Mouse (Mus musculus): ENCODE results near the gene Dcakd. TPM values are rescaled to one million over a fixed set of nuclear protein-coding genes. Genes with fewer than 3 reads are reported as not detected.

Gene Dcakd
- polyA plus RNA-seq, 1 experiment from 2014 or later, result 182 TPM

DNA sequence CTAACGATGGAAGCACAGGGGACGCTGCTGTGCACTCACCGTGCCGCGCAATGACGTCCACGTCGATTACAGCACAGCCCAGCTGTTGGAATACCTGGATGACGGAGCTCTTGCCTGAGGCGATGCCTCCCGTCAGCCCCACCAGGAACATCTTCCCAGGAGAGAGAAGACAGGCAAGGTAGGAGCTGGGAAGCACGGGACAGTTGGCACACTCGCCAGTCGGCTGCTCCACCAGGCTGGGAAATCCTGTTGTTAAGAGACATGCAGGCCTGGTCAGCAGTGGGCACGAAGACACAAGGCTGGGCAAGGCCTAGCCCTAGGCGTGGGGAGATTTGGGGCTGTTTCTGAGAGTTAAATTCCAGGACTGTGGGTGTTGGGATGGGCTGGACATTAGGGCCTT lies 28.0 kb downstream of the Dcakd start:
- Histone ChIP-seq H3K9me3 (replicated peaks) (no peaks in the 10 kb centered on the region), H3K27ac (no peak overlapping the region), H3K27me3 (no peaks in the 10 kb centered on the region), H3K4me3 (no peak overlapping the region), H3K4me1 (peaks cover 12% of the 10 kb centered on the region; the same call in 1 of the 2 replicates), H3K9ac (no peak overlapping the region), H3K4me2 (no peak overlapping the region), H3K36me3 (ENCODE audit: poor library complexity, severe bottlenecking) (peaks cover 63% of the 10 kb centered on the region)
- 91% methylated on average over 16 of the region's 16 CpGs for WGBS
- ATAC-seq, result no peak

DNA sequence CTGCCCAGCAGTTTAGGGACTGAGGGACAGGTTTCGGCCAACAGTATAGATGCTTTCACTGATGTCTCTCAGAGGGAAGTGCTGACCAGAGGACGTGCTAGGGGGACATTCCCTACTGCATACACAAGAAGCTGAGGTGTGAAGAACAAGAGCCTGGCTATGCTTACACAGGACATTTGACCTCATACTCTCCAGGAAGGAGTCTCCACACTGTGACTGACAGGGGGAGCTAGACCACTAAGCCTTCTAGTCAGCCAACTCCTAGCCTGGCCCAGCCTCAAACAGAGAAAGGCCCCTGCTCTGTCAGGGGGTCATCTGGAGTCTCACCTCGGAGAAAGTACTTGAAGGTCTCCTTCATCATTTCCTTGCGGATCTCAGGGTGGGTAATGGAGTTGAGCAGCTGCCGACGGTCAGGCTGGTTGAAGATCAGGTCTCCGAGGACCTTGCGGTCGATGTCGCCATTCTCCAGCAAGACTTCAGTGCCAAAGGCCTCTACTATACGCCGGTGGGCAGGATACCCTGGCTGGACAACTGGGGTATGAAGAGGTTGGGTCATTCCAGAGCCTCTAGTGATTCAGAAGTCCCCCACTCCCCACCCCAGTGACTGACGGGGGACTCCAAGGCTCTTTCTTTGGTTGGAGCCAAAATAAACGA lies 28.7 kb downstream of the Dcakd start:
- no peak overlapping the region for H3K9ac ChIP-seq
- ATAC-seq, result no peak

DNA sequence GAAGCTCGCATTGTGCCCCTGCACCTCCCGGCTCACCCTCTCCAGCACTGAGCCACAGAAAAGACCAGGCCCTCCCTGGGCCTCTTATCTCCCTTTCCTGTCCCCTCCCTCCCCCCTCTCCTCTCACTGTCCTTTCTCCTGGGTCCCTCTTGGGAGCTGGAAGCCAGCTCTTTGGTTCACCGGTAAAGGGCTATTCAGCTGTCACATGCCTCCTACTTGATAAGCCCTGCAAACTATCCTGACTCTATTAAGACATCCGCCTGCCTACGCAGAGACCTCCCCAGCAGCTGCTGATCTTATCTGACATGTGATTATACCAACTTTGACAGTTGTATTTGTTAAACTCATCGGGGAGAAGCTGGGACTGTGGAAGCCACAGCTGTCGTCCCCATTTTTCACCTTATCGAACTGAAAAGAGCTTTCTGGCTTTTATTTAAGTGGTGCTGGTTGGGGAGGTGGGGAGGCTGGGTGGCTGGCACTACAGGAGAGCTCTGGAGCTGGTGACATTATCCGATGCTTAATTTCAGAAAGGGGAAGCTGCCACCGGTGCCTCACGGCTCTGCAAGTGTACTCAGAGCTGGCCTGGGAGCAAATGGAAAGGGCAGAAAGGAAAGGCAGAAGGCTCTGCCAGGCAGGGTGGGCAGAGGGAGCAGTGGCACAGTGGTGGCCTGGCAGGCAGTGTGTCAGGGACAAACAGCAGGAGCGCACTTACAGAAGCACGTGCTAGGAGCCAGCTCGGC lies 29.4 kb downstream of the Dcakd start:
- no peak overlapping the region for H3K9ac ChIP-seq
- ATAC-seq, result no peak
- peaks cover 72% of the 10 kb centered on the region for H3K36me3 ChIP-seq (ENCODE audit: poor library complexity, severe bottlenecking)
- H3K27me3 ChIP-seq, result no peaks in the 10 kb centered on the region
- 0 out of 2 replicates have a peak overlapping the region, but pooled peaks have one; percentile 25 for H3K27ac ChIP-seq
- H3K4me2 ChIP-seq, result no peak overlapping the region
- peaks cover 18% of the 10 kb centered on the region for H3K4me1 ChIP-seq
- no peak overlapping the region for H3K4me3 ChIP-seq
- no peaks in the 10 kb centered on the region for H3K9me3 ChIP-seq (replicated peaks)
- 82% methylated on average over 14 of the region's 14 CpGs for WGBS

More for the DNA sequence above, 28.7 kb downstream of the Dcakd start:
- Histone ChIP-seq H3K9me3 (replicated peaks) (no peaks in the 10 kb centered on the region), H3K4me1 (peaks cover 12% of the 10 kb centered on the region; the same call in 1 of the 2 replicates), H3K27ac (0 out of 2 replicates have a peak overlapping the region, but pooled peaks have one; percentile 25), H3K4me2 (no peak overlapping the region), H3K4me3 (no peak overlapping the region), H3K36me3 (ENCODE audit: poor library complexity, severe bottlenecking) (peaks cover 66% of the 10 kb centered on the region), H3K27me3 (no peaks in the 10 kb centered on the region)
- 91% methylated on average over 14 of the region's 14 CpGs for WGBS

DNA sequence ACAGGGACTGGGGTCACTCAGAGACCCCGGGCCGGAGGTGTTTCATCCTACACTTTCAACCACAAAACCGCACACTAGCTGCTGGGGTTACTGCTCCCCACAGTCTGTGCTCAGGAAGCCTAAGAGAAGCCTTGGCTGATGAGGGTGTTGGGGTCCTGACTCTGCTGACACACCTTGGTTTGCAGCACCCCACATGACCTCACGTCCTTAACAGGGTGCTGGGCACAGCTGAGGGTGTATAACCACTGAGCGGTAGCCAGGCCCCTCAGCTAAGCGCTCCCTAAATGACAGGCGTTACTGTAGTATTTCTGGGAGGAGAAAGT lies 29.9 kb downstream of the Dcakd start:
- Histone ChIP-seq H3K4me2 (no peak overlapping the region), H3K4me3 (no peak overlapping the region), H3K4me1 (peaks cover 21% of the 10 kb centered on the region), H3K36me3 (ENCODE audit: poor library complexity, severe bottlenecking) (peaks cover 67% of the 10 kb centered on the region), H3K27me3 (no peaks in the 10 kb centered on the region), H3K27ac (no peak overlapping the region), H3K9ac (no peak overlapping the region), H3K9me3 (replicated peaks) (no peaks in the 10 kb centered on the region)
- ATAC-seq, result no peak
- WGBS, result 90% methylated on average over 7 of the region's 7 CpGs

DNA sequence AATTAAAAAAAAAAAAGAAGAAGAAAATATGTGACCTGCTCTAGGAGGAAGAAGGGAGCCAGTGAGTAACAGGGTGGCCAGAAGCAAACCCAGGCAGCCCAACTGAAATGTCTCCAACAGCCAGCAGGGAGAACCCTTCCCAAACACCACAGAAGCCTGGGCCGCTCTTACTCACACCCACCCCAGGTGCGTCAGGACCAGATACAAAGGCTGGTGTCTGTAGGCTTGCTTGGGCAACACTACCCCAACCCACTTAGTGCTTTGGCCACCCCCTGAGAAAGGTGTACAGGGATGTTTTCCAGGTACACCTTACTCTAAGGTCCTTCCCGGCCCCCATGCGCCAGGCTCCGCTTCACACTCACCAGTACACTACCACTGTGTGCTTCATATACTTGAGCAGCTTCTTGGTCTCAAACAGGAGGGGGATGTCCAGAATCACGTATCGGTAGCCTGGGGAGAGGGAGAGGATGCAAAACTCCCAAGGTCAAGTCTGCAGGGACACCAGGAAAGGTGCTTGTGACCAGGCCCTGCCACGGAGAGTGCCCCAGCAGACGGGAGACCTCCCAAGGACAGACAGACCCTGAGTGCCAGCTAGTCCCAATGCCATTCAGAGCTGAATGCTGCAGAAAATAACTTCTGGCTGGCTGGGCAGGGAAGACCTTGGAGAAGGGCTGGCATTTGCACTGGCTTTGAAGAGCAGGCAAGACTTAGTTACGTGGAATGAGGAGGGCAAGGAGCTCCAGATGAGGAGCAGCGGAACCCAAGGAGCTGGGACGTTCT lies 31.0 kb downstream of the Dcakd start:
- peaks cover 4% of the 10 kb centered on the region for H3K27me3 ChIP-seq
- ATAC-seq, result no peak
- WGBS, result 97% methylated on average over 12 of the region's 12 CpGs
- no peak overlapping the region for H3K4me2 ChIP-seq
- no peak overlapping the region for H3K27ac ChIP-seq
- peaks cover 65% of the 10 kb centered on the region for H3K36me3 ChIP-seq (ENCODE audit: poor library complexity, severe bottlenecking)
- H3K9ac ChIP-seq, result no peak overlapping the region
- H3K4me3 ChIP-seq, result no peak overlapping the region
- H3K9me3 ChIP-seq (replicated peaks), result no peaks in the 10 kb centered on the region
- peaks cover 18% of the 10 kb centered on the region for H3K4me1 ChIP-seq

DNA sequence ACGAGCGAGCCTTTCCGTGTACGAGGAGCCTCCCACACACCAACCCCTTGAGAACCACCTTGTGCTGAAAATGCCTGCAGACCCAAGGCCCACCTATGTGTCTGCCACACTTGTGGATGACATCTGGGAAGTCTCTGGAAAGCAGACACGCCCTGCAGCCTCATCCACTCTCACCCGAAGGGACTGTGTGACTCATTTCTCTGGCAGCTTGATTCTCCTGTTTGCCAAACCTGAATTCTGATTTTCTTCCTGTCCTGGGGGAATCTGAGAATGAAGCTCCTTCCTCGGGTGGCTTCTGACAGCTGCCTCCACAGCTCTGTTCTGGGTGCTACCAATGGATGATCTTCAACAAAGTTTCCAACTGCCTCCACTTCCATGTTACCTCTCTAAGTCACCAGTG lies 31.7 kb downstream of the Dcakd start:
- Histone ChIP-seq H3K9ac (no peak overlapping the region), H3K9me3 (replicated peaks) (no peaks in the 10 kb centered on the region), H3K4me3 (no peak overlapping the region), H3K4me2 (no peak overlapping the region), H3K27me3 (peaks cover 12% of the 10 kb centered on the region), H3K27ac (no peak overlapping the region), H3K4me1 (peaks cover 26% of the 10 kb centered on the region), H3K36me3 (ENCODE audit: poor library complexity, severe bottlenecking) (peaks cover 65% of the 10 kb centered on the region)
- no peak for ATAC-seq
- WGBS, result 88% methylated on average over 7 of the region's 7 CpGs

DNA sequence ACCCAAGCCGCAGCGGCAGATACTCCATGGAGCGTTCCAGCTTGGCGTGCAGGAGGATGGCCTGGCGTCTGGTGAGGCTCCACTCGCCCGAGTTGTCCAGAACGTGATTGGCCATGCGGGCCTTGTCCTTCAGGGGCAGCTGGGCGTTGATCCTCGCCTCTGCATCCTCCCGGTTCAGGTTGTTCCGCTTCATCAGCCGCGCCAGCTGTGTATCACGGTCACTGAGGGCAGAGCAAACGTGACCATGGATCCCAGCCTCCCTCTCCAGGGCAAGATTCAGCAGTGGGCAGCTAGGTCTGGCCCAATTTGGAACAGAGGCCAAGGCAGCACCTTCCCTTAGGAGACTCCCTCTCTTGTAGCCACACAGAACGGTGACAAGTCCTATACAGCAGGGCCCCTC lies 33.2 kb downstream of the Dcakd start:
- Histone ChIP-seq H3K36me3 (ENCODE audit: poor library complexity, severe bottlenecking) (peaks cover 61% of the 10 kb centered on the region), H3K27ac (no peak overlapping the region), H3K4me3 (no peak overlapping the region), H3K9me3 (replicated peaks) (no peaks in the 10 kb centered on the region), H3K4me1 (peaks cover 35% of the 10 kb centered on the region), H3K27me3 (peaks cover 25% of the 10 kb centered on the region), H3K9ac (no peak overlapping the region; the same call in 1 of the 2 replicates), H3K4me2 (no peak overlapping the region)
- WGBS, result 88% methylated on average over 18 of the region's 18 CpGs
- no peak for ATAC-seq

DNA sequence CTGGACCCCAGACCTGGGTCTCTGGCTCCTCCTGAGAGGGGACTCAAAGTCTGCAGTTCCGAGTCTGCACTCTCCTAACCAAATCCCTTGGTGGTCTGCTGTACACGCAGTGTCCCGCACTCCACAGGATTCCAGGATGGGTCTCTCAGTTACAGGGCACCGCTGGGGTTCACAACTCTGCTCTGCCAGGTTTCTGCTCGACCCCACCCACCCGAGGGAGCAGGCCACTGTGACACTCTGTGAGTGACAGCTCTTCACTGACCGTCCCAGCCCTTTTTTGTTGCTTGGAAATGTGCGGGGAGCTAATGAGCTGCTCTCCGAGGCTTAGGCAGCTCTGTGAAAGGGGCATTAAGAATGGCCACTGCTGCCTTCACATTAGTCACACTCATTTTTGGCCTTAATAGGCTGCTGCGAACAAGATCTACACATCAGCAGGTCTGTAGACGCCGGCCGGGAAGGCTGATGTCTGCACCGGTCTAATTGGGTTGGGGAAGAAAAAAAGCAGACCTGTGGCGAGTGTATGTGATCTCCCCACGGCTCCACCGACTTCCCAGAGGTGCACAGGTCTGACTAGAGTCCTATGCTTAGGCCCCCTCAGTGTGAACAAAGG lies 34.6 kb downstream of the Dcakd start:
- peaks cover 39% of the 10 kb centered on the region for H3K27me3 ChIP-seq
- ATAC-seq, result peak; percentile 23; the same call in 1 of the 2 replicates
- H3K4me2 ChIP-seq, result no peak overlapping the region
- 0 out of 2 replicates have a peak overlapping the region, but pooled peaks have one; percentile 14 for H3K9ac ChIP-seq
- H3K4me3 ChIP-seq, result no peak overlapping the region
- 10% methylated on average over 17 of the region's 17 CpGs for WGBS
- H3K9me3 ChIP-seq (replicated peaks), result no peaks in the 10 kb centered on the region
- H3K27ac ChIP-seq, result peak overlapping the region; percentile 60
- peaks cover 32% of the 10 kb centered on the region for H3K4me1 ChIP-seq
- H3K36me3 ChIP-seq (ENCODE audit: poor library complexity, severe bottlenecking), result peaks cover 47% of the 10 kb centered on the region

DNA sequence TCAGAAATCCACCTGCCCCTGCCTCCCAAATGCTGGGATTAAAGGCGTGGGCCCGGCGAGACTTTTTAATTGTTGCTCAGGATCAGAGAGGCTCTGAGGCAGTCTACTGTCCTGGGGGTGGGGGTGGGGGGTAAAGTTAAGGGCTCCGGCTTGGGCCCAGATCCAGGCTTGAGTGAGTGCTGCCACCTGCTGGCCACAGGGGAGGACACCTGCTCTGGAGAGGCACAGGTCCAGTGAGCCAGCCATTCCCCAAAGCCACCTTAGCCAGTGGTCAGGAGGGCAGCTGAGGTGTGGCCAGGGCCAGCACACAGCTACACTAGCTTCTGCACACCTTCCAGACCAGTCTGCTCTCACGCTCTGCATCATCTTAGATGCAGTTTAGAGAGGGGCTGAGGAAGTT lies 35.2 kb downstream of the Dcakd start:
- peaks cover 43% of the 10 kb centered on the region for H3K27me3 ChIP-seq
- no peak overlapping the region for H3K9ac ChIP-seq
- 2% methylated on average over 5 of the region's 5 CpGs for WGBS
- ATAC-seq, result peak; percentile 52
- H3K4me2 ChIP-seq, result no peak overlapping the region
- no peak overlapping the region for H3K27ac ChIP-seq
- no peaks in the 10 kb centered on the region for H3K9me3 ChIP-seq (replicated peaks)
- H3K4me1 ChIP-seq, result peaks cover 32% of the 10 kb centered on the region
- H3K36me3 ChIP-seq (ENCODE audit: poor library complexity, severe bottlenecking), result peaks cover 41% of the 10 kb centered on the region
- H3K4me3 ChIP-seq, result no peak overlapping the region

DNA sequence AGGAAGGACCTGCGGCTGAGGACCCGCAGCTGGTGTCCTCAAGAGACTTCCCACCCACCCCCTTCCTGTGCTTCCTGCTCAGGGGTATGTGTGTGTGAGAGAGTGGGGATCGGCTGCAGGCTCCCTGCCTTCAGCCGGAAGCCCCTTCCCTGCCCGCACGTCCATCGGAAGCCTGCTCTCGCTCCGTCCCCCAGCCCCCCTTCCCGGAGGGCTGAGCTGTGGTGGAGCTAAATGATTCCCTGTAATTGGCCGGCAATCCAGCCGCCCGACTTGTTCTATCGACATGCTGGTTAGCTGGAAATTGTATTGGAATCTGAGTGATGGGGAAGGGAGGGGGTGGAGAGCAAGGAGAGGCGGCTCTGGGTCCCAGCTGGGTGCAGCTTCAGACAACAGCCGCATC lies 36.5 kb downstream of the Dcakd start:
- peak overlapping the region; percentile 23 for H3K4me3 ChIP-seq
- peak overlapping the region; percentile 55 for H3K9ac ChIP-seq
- no peak for ATAC-seq
- no peak overlapping the region for H3K27ac ChIP-seq
- peaks cover 45% of the 10 kb centered on the region for H3K27me3 ChIP-seq
- peak overlapping the region; percentile 52 for H3K4me2 ChIP-seq
- peaks cover 29% of the 10 kb centered on the region for H3K36me3 ChIP-seq (ENCODE audit: poor library complexity, severe bottlenecking)
- 1% methylated on average over 16 of the region's 16 CpGs for WGBS
- peaks cover 32% of the 10 kb centered on the region for H3K4me1 ChIP-seq
- H3K9me3 ChIP-seq (replicated peaks), result no peaks in the 10 kb centered on the region

DNA sequence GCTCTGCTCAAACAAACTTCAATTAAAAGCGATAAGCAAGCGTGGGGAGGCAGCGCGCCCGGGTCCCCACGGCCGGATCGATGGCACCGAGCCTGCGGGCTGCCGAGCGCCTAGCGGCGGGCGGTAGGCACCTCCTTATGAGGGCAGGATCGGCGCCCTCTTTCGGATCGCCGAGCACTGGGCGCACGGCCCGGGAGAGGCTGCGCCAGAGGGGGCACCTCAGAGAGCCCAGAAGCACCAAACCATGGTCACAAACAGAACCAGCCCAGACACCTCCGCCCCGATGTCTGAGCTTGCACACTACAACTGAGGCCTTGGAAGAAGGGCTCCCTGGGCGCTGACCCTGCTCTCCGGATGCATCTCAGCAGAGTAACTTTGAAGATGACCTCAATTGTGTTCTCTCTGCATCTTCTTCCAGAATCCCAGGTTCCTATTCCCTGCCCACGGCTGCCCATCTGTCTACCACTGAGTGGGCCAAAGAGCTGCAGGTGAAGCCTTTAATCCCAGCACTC lies 37.9 kb downstream of the Dcakd start:
- H3K4me1 ChIP-seq, result peaks cover 32% of the 10 kb centered on the region
- H3K27ac ChIP-seq, result no peak overlapping the region
- 0 out of 2 replicates have a peak, but pooled peaks have one; percentile 26 for ATAC-seq
- H3K9me3 ChIP-seq (replicated peaks), result no peaks in the 10 kb centered on the region
- H3K4me3 ChIP-seq, result peak overlapping the region; percentile 39
- peak overlapping the region; percentile 69 for H3K4me2 ChIP-seq
- H3K36me3 ChIP-seq (ENCODE audit: poor library complexity, severe bottlenecking), result peaks cover 14% of the 10 kb centered on the region
- peaks cover 45% of the 10 kb centered on the region for H3K27me3 ChIP-seq
- peak overlapping the region; percentile 60 for H3K9ac ChIP-seq
- 2% methylated on average over 29 of the region's 29 CpGs for WGBS
